Mouse (Mus musculus): ENCODE results near the gene Mafk. TPM values are rescaled to one million over a fixed set of nuclear protein-coding genes. Genes with fewer than 3 reads are reported as not detected.

Mafk gene
- polyA plus RNA-seq, 1 experiment from 2014 or later, result 7.3 TPM

GRCm38 (mm10) chr5:139824531-139824930 lies 33.2 kb downstream of the Mafk start:
- Histone ChIP-seq H3K9ac (no peak overlapping the region), H3K4me3 (no peak overlapping the region), H3K9me3 (no peaks in the 10 kb centered on the region), H3K27me3 (no peaks in the 10 kb centered on the region), H3K4me1 (peaks cover 23% of the 10 kb centered on the region), H3K4me2 (replicated peaks) (no peak overlapping the region), H3K27ac (no peak overlapping the region), H3K36me3 (peaks cover 33% of the 10 kb centered on the region)
- WGBS, result 91% methylated on average over 10 of the region's 10 CpGs
- no peak for ATAC-seq (ENCODE audit: low FRiP score, low read depth)

- Histone ChIP-seq H3K27me3 (no peaks in the 10 kb centered on the region), H3K9ac (peak overlapping the region; percentile 89), H3K9me3 (no peaks in the 10 kb centered on the region), H3K4me1 (peaks cover 23% of the 10 kb centered on the region), H3K36me3 (peaks cover 33% of the 10 kb centered on the region), H3K4me3 (peak overlapping the region; percentile 94), H3K27ac (no peak overlapping the region), H3K4me2 (replicated peaks) (peak overlapping the region; percentile 98)
- 43% methylated on average over 11 of the region's 11 CpGs for WGBS
- ATAC-seq (ENCODE audit: low FRiP score, low read depth), result no peak
Measured at GRCm38 (mm10) chr5:139825947-139826346, 34.6 kb downstream of the Mafk start.

GRCm38 (mm10) chr5:139826357-139827055 lies 35.2 kb downstream of the Mafk start, which contains the start of the genes Gm26938 and Psmg3:
Gene Gm26938, minus strand, starts transcription at chr5:139826407.
Gene Psmg3, minus strand, starts transcription at chr5:139826885.
- H3K36me3 ChIP-seq, result peaks cover 32% of the 10 kb centered on the region
- peak within 1 kb of the TSS; percentile 70; the same call in 1 of the 2 replicates for H3K27ac ChIP-seq
- ATAC-seq (ENCODE audit: low FRiP score, low read depth), result peak; percentile 87
- no peaks in the 10 kb centered on the region for H3K27me3 ChIP-seq
- peaks cover 21% of the 10 kb centered on the region for H3K4me1 ChIP-seq
- WGBS, result under 1% methylated on average over 43 of the region's 43 CpGs
- H3K4me3 ChIP-seq, result peak within 1 kb of the TSS; percentile 94
- peak within 1 kb of the TSS; percentile 89 for H3K9ac ChIP-seq
- peak within 1 kb of the TSS; percentile 98 for H3K4me2 ChIP-seq (replicated peaks)
- H3K9me3 ChIP-seq, result no peaks in the 10 kb centered on the region

- Histone ChIP-seq H3K4me3 (no peak overlapping the region), H3K4me1 (peaks cover 12% of the 10 kb centered on the region), H3K9me3 (no peaks in the 10 kb centered on the region), H3K27me3 (no peaks in the 10 kb centered on the region), H3K9ac (no peak overlapping the region), H3K36me3 (peaks cover 21% of the 10 kb centered on the region), H3K27ac (no peak overlapping the region), H3K4me2 (replicated peaks) (no peak overlapping the region)
- 86% methylated on average over 1 of the region's 1 CpGs for WGBS
- no peak for ATAC-seq (ENCODE audit: low FRiP score, low read depth)
Measured at GRCm38 (mm10) chr5:139827593-139827992, 36.3 kb downstream of the Mafk start.

- Histone ChIP-seq H3K9ac (no peak overlapping the region), H3K27ac (no peak overlapping the region), H3K4me1 (peaks cover 12% of the 10 kb centered on the region), H3K36me3 (peaks cover 4% of the 10 kb centered on the region; the same call in 1 of the 2 replicates), H3K4me2 (replicated peaks) (no peak overlapping the region), H3K4me3 (no peak overlapping the region), H3K27me3 (no peaks in the 10 kb centered on the region), H3K9me3 (no peaks in the 10 kb centered on the region)
- ATAC-seq (ENCODE audit: low FRiP score, low read depth), result no peak
- 84% methylated on average over 13 of the region's 13 CpGs for WGBS
Measured at GRCm38 (mm10) chr5:139829384-139829783, 38.1 kb downstream of the Mafk start.

- H3K9ac ChIP-seq, result no peak overlapping the region
- no peaks in the 10 kb centered on the region for H3K9me3 ChIP-seq
- H3K27ac ChIP-seq, result no peak overlapping the region
- H3K4me3 ChIP-seq, result no peak overlapping the region
- H3K4me2 ChIP-seq (replicated peaks), result no peak overlapping the region
- no peak for ATAC-seq (ENCODE audit: low FRiP score, low read depth)
- no peaks in the 10 kb centered on the region for H3K27me3 ChIP-seq
- WGBS, result 82% methylated on average over 3 of the region's 3 CpGs
- H3K36me3 ChIP-seq, result no peaks in the 10 kb centered on the region
- H3K4me1 ChIP-seq, result peaks cover 5% of the 10 kb centered on the region
Measured at GRCm38 (mm10) chr5:139830734-139831133, 39.4 kb downstream of the Mafk start.

GRCm38 (mm10) chr5:139832125-139832524 lies 40.8 kb downstream of the Mafk start:
- Histone ChIP-seq H3K9ac (no peak overlapping the region), H3K4me3 (no peak overlapping the region), H3K9me3 (no peaks in the 10 kb centered on the region), H3K4me2 (replicated peaks) (no peak overlapping the region), H3K4me1 (no peaks in the 10 kb centered on the region), H3K27me3 (no peaks in the 10 kb centered on the region), H3K27ac (no peak overlapping the region), H3K36me3 (no peaks in the 10 kb centered on the region)
- WGBS, result 74% methylated on average over 7 of the region's 7 CpGs
- ATAC-seq (ENCODE audit: low FRiP score, low read depth), result no peak

GRCm38 (mm10) chr5:139835706-139836105 lies 44.4 kb downstream of the Mafk start:
- ATAC-seq (ENCODE audit: low FRiP score, low read depth), result no peak
- Histone ChIP-seq H3K9me3 (no peaks in the 10 kb centered on the region), H3K27me3 (no peaks in the 10 kb centered on the region), H3K4me1 (no peaks in the 10 kb centered on the region), H3K9ac (no peak overlapping the region), H3K36me3 (no peaks in the 10 kb centered on the region), H3K4me3 (no peak overlapping the region), H3K4me2 (replicated peaks) (no peak overlapping the region), H3K27ac (no peak overlapping the region)
- WGBS, result 86% methylated on average over 7 of the region's 7 CpGs

- H3K27ac ChIP-seq, result no peak overlapping the region
- H3K9ac ChIP-seq, result no peak overlapping the region
- no peaks in the 10 kb centered on the region for H3K4me1 ChIP-seq
- peak; percentile 59; the same call in 1 of the 2 replicates for ATAC-seq (ENCODE audit: low FRiP score, low read depth)
- 22% methylated on average over 2 of the region's 2 CpGs for WGBS
- no peaks in the 10 kb centered on the region; the same call in 1 of the 2 replicates for H3K27me3 ChIP-seq
- no peak overlapping the region for H3K4me2 ChIP-seq (replicated peaks)
- H3K4me3 ChIP-seq, result no peak overlapping the region
- H3K9me3 ChIP-seq, result no peaks in the 10 kb centered on the region
- H3K36me3 ChIP-seq, result no peaks in the 10 kb centered on the region
Measured at GRCm38 (mm10) chr5:139838476-139838892, 47.2 kb downstream of the Mafk start.

GRCm38 (mm10) chr5:139839142-139839541 lies 47.8 kb downstream of the Mafk start:
- Histone ChIP-seq H3K4me3 (no peak overlapping the region), H3K4me2 (replicated peaks) (no peak overlapping the region), H3K36me3 (no peaks in the 10 kb centered on the region), H3K27me3 (no peaks in the 10 kb centered on the region; the same call in 1 of the 2 replicates), H3K4me1 (no peaks in the 10 kb centered on the region), H3K9ac (no peak overlapping the region), H3K27ac (no peak overlapping the region), H3K9me3 (peaks cover 2% of the 10 kb centered on the region)
- WGBS, result 56% methylated on average over 3 of the region's 3 CpGs
- ATAC-seq (ENCODE audit: low FRiP score, low read depth), result no peak

GRCm38 (mm10) chr5:139849626-139850320 lies 58.5 kb downstream of the Mafk start:
- no peaks in the 10 kb centered on the region for H3K36me3 ChIP-seq
- H3K4me1 ChIP-seq, result peaks cover 13% of the 10 kb centered on the region; the same call in 1 of the 2 replicates
- WGBS, result 73% methylated on average over 12 of the region's 12 CpGs
- H3K4me3 ChIP-seq, result no peak overlapping the region
- H3K9me3 ChIP-seq, result peaks cover 6% of the 10 kb centered on the region
- ATAC-seq (ENCODE audit: low FRiP score, low read depth), result no peak
- H3K27me3 ChIP-seq, result no peaks in the 10 kb centered on the region
- no peak overlapping the region for H3K9ac ChIP-seq
- no peak overlapping the region for H3K4me2 ChIP-seq (replicated peaks)
- no peak overlapping the region for H3K27ac ChIP-seq

Data from limb, embryonic 13.5 days (tissue).